ENCODE assay signal across 19 mouse cellular contexts in the genomic region with DNA sequence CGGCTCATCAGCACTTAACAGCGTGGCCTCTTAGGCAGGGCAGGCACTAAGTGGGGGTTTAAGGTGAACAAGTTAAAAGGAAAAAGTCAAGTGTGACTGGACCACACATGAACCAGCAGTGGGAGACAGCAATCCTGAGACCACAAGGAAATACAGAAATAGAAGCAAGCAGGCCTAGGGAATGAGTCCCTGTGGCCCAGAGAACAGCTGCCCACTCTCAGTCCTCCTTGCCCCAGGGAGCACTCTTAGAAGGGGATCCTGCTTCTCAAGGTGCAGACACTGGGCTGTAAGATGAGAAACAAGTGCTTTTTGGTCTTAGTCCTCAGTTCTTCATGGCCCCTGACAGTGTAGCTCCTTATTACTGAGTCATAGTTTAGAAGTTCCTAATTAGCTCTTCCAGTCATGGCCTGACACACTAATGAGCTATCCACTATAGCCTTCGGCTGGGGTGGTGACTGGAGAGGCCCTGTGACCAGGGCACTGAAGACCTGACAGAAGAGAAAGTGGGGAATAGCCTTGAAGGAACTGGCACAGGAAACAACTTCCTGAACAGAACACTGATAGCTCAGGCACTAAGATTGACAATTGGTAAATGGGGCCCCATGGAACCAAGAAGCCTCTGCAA.
"Had no signal": no experiment of that assay in that cellular context is flagged by ENCODE, and none has a peak within 500 bp of the region (broad histone marks: within the 10 kb centered on the region; RNA-seq: fewer than 3 reads in every experiment).

No protein-coding gene starts in this region.

- H3K36me3 ChIP-seq: intestine, embryonic 15.5 days; liver, embryonic 12.5 days; liver, embryonic 15.5 days; lung, embryonic 15.5 days had no signal

- H3K9me3 ChIP-seq: intestine, embryonic 15.5 days; liver, embryonic 12.5 days; liver, embryonic 15.5 days; lung, embryonic 15.5 days; neural tube, embryonic 12.5 days; neural tube, embryonic 15.5 days had no signal

- ATAC-seq: intestine, embryonic 15.5 days; liver, embryonic 12.5 days had no signal

- H3K27me3 ChIP-seq: intestine, embryonic 15.5 days; liver, embryonic 12.5 days; liver, embryonic 15.5 days; lung, embryonic 15.5 days; neural tube, embryonic 12.5 days; neural tube, embryonic 15.5 days had no signal

- H3K9ac ChIP-seq: intestine, embryonic 15.5 days; liver, embryonic 12.5 days; liver, embryonic 15.5 days; lung, embryonic 15.5 days; neural tube, embryonic 12.5 days; neural tube, embryonic 15.5 days had no signal

- H3K4me1 ChIP-seq: lung, embryonic 15.5 days; neural tube, embryonic 12.5 days had no signal

- DNase-seq: liver; lung, adult 18-20 months; lung, postnatal 10 days; lung, postnatal 4 days; midbrain, embryonic 14.5 days; right cerebral cortex, adult 18-20 months; right cerebral cortex, postnatal 14 days; right cerebral cortex, postnatal 4 days; thymus, adult 2 months; thymus, postnatal 14 days; thymus, postnatal 4 days had no signal

- H3K4me3 ChIP-seq: intestine, embryonic 15.5 days; liver, embryonic 12.5 days; liver, embryonic 15.5 days; lung, embryonic 15.5 days; neural tube, embryonic 12.5 days; neural tube, embryonic 15.5 days had no signal

- H3K27ac ChIP-seq: intestine, embryonic 15.5 days; liver, embryonic 12.5 days; liver, embryonic 15.5 days; lung, embryonic 15.5 days; neural tube, embryonic 12.5 days; neural tube, embryonic 15.5 days; stomach, postnatal 0 days had no signal

- H3K4me2 ChIP-seq: intestine, embryonic 15.5 days; liver, embryonic 12.5 days; liver, embryonic 15.5 days; lung, embryonic 15.5 days; midbrain, embryonic 11.5 days; neural tube, embryonic 12.5 days; neural tube, embryonic 15.5 days had no signal
